Mouse (Mus musculus) liver, embryonic 15.5 days (tissue): Measurements from ENCODE around the gene Cyp11a1. TPM values are rescaled to one million over a fixed set of nuclear protein-coding genes. Genes with fewer than 3 reads are reported as not detected.

Experiments used
- ATAC-seq: fragments of 200-750 bp; cut with Nextera tagmentation; 2 replicates; pipeline ENCODE4 v1.8.0; 2017; ENCODE audit warnings: moderate number of reproducible peaks, mild to moderate bottlenecking, moderate library complexity; ENCODE audit not compliant: insufficient read depth
- H3K27ac ChIP-seq: fragments of 300-500 bp; sonication (generic); replicated peaks from 2 replicates; pipeline ENCODE4 v1.5.1; 2015; ENCODE audit warnings: mild to moderate bottlenecking, inconsistent platforms
- H3K27me3 ChIP-seq: fragments of 300-500 bp; sonication (generic); 2 replicates; pipeline ENCODE4 v1.6.1; 2015; ENCODE audit warnings: mild to moderate bottlenecking, inconsistent platforms
- H3K36me3 ChIP-seq: fragments of 300-500 bp; sonication (generic); replicated peaks from 2 replicates; pipeline ENCODE4 v1.6.1; 2015; ENCODE audit warnings: moderate library complexity, mild to moderate bottlenecking, inconsistent platforms
- H3K4me1 ChIP-seq: fragments of 300-500 bp; sonication (generic); replicated peaks from 2 replicates; pipeline ENCODE4 v1.6.1; 2015; ENCODE audit warnings: inconsistent platforms
- H3K4me2 ChIP-seq: fragments of 300-500 bp; sonication (generic); 2 replicates; pipeline ENCODE4 v1.6.1; 2015; ENCODE audit warnings: moderate library complexity, mild to moderate bottlenecking, inconsistent platforms
- H3K4me3 ChIP-seq: fragments of 300-500 bp; sonication (generic); replicated peaks from 2 replicates; pipeline ENCODE4 v1.5.1; 2015; ENCODE audit warnings: mild to moderate bottlenecking, inconsistent platforms
- H3K9ac ChIP-seq: fragments of 300-500 bp; sonication (generic); 2 replicates; pipeline ENCODE4 v1.6.1; 2015; ENCODE audit warnings: moderate library complexity, mild to moderate bottlenecking, inconsistent platforms
- H3K9me3 ChIP-seq: fragments of 300-500 bp; sonication (generic); replicated peaks from 2 replicates; pipeline ENCODE4 v1.6.1; 2016; ENCODE audit warnings: inconsistent platforms
- WGBS: fragments of 180-500 bp; shearing (Covaris S2); methylation state at CpG from one replicate; pipeline ENCODE4 v1.1.7; 2015; ENCODE audit warnings: mixed read lengths; ENCODE audit not compliant: insufficient replicate concordance; 5-methylcytosine and 5-hydroxymethylcytosine counted together
- polyA plus RNA-seq: library from polyadenylated mRNA; unstranded; fragments of >200 nt; fragmentation: Nextera tagmentation; extraction: Ambion mirVana; gene quantifications from 2 replicates; pipeline ENCODE4 v1.2.1, GENCODE M21; 2015

The Cyp11a1 gene
- polyA plus RNA-seq, 1 experiment from 2014 or later = 1.3 TPM

DNA sequence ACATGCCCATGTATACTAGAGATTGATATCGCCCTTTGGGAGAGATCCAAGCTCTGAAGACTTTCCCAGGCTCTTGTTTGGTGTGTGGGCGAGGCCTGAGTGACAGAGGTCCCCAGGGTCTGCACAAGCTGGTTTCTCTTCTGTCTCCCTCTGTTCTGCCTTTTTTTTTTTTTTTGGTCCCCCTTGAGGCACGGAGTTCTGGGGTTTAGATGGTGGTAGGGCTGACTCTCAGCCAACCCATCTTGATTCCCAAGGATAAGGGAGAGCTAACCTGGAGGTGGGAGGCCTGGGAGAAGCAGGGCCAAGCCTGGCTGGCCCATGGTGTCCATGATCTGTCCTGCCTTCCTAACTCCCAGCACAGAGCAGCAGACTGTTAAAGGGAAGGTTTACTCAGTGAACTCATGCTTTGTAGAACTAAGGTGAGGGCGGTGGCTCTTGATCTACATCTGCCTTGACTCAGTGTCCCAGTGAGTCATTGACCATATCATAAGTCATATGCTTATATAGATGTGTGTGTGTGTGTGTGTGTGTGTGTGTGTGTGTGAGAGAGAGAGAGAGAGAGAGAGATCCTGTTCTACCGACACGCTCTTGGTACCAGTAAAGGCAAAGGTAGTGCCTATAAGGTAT, 32.7 kb upstream of the Cyp11a1 start:
- Histone ChIP-seq H3K9me3 (no peaks in the 10 kb centered on the region), H3K4me1 (0 out of 2 replicates have a peak, but pooled peaks cover 2% of the 10 kb centered on the region), H3K4me2 (no peak overlapping the region), H3K27ac (no peak overlapping the region), H3K4me3 (no peak overlapping the region), H3K36me3 (no peaks in the 10 kb centered on the region), H3K27me3 (no peaks in the 10 kb centered on the region), H3K9ac (no peak overlapping the region)
- WGBS = 59% methylated on average over 6 of the region's 6 CpGs
- no peak for ATAC-seq

DNA sequence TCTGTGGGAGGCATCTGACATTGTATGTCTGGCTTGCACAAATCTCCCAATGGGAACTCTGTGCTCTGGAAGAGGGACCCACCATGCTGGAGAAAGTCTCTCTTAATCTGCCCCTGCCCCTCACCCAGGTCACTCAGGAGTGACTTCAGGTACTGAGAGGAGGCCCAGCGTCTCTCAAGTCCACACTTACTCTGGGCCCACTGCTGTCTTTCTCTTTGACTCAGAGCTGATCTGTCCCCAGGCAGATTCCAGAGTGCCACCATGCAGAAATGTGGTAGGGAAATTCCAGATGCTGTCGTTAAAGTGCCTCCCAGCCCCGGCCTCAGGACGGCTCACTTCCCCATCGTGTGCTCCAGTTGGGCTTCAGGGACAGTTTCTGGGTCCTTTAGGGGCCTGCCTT, 32.0 kb upstream of the Cyp11a1 start:
- no peak for ATAC-seq
- Histone ChIP-seq H3K4me1 (no peaks in the 10 kb centered on the region), H3K4me2 (no peak overlapping the region), H3K27me3 (no peaks in the 10 kb centered on the region), H3K4me3 (no peak overlapping the region), H3K27ac (no peak overlapping the region), H3K36me3 (no peaks in the 10 kb centered on the region), H3K9ac (no peak overlapping the region), H3K9me3 (no peaks in the 10 kb centered on the region)
- 48% methylated on average over 5 of the region's 5 CpGs for WGBS

DNA sequence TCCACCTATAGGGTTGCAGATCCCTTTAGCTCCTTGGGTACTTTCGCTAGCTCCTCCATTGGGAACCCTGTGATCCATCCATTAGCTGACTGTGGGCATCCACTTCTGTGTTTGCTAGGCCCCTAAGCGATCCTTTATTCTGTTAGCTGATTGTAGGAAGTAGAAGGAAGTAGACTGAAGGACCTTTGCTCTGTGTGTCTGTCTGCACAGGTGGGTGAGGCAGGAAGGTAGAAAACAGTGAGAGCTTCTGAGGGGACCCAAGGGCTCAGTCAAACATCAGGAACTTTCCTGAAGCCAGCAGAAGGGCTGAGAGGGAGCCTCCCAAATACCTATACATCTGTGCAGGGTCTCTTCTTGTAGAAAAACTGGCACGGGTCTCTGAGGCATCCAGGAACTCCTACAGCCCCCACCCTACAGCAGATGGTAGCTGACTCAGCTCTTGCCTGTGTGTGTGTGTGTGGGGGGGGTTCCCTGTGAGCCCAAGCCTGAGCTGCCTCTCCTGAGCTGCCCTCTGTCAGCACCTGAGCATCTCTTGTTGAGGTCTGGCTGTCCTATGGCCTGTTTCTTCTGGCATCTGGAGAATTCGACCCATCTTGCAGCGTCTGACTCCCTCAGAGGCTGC, 30.9 kb upstream of the Cyp11a1 start:
- Histone ChIP-seq H3K27me3 (no peaks in the 10 kb centered on the region), H3K4me3 (no peak overlapping the region), H3K36me3 (no peaks in the 10 kb centered on the region), H3K4me1 (no peaks in the 10 kb centered on the region), H3K27ac (no peak overlapping the region), H3K9ac (no peak overlapping the region), H3K9me3 (no peaks in the 10 kb centered on the region), H3K4me2 (no peak overlapping the region)
- no peak for ATAC-seq
- 55% methylated on average over 5 of the region's 5 CpGs for WGBS

DNA sequence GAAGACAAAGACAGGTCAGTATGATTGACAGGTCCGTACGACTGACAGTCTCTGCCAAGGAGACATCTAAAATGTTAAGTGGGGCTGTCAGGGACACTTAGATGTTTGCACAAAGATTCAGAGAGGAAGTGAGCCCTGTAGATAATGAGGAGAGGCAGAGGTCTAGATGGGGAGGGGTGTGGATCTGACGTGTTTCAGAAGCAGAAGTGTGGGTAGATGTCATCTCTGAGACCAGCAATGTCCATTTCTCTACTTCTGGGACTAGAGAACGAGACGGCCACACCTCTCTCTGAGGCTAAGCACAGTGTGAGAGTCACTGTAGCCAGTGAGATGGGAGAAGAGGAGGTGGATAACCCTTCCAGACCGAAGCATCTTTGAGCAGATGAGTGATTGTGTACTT, 28.2 kb upstream of the Cyp11a1 start:
- WGBS = 26% methylated on average over 6 of the region's 6 CpGs

DNA sequence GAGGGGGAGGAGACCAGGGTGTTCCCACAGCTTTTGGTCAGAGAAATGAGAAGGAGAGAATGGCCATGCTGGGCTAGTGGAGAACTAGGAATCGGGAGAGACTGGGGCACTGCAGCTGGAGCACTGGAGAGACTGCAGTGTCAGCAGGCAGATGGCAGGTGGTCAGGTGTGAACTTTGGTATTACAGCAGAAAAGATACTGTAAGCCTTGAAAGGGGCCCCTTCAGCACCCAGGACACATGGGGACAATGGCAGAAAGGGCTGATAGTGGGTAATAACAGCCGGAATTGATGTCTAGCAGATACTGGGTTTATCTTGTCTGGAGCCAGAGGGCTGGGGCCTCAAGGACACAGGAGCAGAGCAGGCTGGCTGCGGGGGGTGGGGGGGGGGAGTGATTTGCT, 27.4 kb upstream of the Cyp11a1 start:
- Histone ChIP-seq H3K36me3 (no peaks in the 10 kb centered on the region), H3K9ac (no peak overlapping the region), H3K4me1 (no peaks in the 10 kb centered on the region), H3K9me3 (no peaks in the 10 kb centered on the region), H3K4me2 (no peak overlapping the region), H3K27ac (no peak overlapping the region), H3K27me3 (no peaks in the 10 kb centered on the region), H3K4me3 (no peak overlapping the region)
- 28% methylated on average over 3 of the region's 3 CpGs for WGBS
- no peak for ATAC-seq

More for the DNA sequence above, 28.2 kb upstream of the Cyp11a1 start:
- H3K36me3 ChIP-seq = no peaks in the 10 kb centered on the region
- no peak overlapping the region for H3K9ac ChIP-seq
- no peaks in the 10 kb centered on the region for H3K9me3 ChIP-seq
- H3K4me3 ChIP-seq = no peak overlapping the region
- no peak overlapping the region for H3K4me2 ChIP-seq
- H3K27ac ChIP-seq = no peak overlapping the region
- no peaks in the 10 kb centered on the region for H3K4me1 ChIP-seq
- no peaks in the 10 kb centered on the region for H3K27me3 ChIP-seq
- ATAC-seq = no peak

DNA sequence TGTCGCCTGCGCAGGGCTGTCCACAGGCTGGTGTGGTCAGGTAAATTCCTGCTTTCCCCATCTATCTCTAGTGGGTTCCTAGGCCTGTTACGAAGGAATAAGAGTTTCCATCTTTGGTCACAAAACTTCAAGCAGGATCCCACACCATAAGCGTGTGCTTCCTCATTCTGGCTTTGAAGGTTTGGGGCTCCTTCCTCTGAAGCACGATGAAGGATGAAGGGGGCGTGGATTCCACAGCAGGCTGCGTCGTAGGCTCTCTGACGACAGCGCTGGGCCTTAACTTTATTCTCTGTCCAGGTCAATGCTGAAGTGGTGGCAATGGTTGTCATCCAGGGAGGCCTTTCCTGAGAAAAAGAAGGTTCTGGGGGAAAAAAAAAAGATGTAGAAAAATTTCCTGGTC, 25.6 kb upstream of the Cyp11a1 start:
- Histone ChIP-seq H3K9me3 (no peaks in the 10 kb centered on the region), H3K27me3 (no peaks in the 10 kb centered on the region), H3K4me1 (no peaks in the 10 kb centered on the region), H3K4me2 (no peak overlapping the region), H3K4me3 (no peak overlapping the region), H3K9ac (no peak overlapping the region), H3K27ac (no peak overlapping the region), H3K36me3 (no peaks in the 10 kb centered on the region)
- WGBS = 33% methylated on average over 10 of the region's 10 CpGs
- ATAC-seq = no peak

DNA sequence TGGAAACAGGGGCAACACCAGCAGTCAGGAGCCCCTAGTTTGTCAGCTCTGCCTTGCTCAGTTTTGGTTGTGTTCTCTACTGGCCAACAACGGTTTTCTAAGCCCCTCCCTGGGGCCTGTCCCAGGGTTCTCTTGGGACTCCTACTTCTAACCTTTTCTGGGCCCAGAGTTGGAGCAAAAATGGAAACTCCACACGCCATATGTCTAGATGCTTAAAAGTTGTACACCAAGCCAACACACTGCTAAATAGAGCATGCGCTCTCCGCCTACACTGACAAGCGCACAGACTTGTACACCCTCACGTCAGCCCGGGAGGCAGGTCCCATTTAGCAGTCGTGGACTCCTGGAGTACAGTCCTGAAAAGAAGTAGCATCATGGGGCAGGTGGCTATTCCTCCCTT, 20.9 kb upstream of the Cyp11a1 start:
- 74% methylated on average over 8 of the region's 8 CpGs for WGBS
- H3K27me3 ChIP-seq = peaks cover 4% of the 10 kb centered on the region; the same call in 1 of the 2 replicates
- no peak overlapping the region for H3K4me2 ChIP-seq
- H3K27ac ChIP-seq = no peak overlapping the region
- H3K9me3 ChIP-seq = no peaks in the 10 kb centered on the region
- H3K4me1 ChIP-seq = no peaks in the 10 kb centered on the region
- no peak overlapping the region for H3K4me3 ChIP-seq
- no peaks in the 10 kb centered on the region for H3K36me3 ChIP-seq
- no peak overlapping the region for H3K9ac ChIP-seq
- ATAC-seq = no peak

DNA sequence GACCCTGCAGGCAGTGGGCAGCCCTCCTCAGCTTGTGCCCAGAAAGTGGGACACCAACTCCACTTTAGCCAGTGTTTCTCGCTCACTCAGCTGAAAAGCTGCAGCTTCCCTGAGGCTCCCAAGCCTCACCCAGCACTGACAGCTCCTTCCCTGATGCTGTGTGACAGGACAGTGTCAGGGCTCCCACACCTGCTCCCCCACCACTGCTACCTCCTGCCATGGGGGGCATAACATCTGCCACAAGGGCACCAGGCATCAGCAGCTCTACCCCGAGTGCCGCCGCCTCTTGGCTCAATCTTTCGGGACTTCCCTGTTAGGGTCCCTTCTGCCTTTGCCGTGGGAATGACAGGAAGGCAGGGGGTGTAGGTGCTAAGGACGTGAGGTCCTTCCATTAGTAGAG, 19.9 kb upstream of the Cyp11a1 start:
- H3K27me3 ChIP-seq = peaks cover 4% of the 10 kb centered on the region; the same call in 1 of the 2 replicates
- WGBS = 57% methylated on average over 7 of the region's 7 CpGs
- no peak overlapping the region for H3K4me2 ChIP-seq
- no peak overlapping the region for H3K9ac ChIP-seq
- H3K9me3 ChIP-seq = no peaks in the 10 kb centered on the region
- H3K27ac ChIP-seq = no peak overlapping the region
- H3K4me1 ChIP-seq = no peaks in the 10 kb centered on the region
- no peak for ATAC-seq
- no peak overlapping the region for H3K4me3 ChIP-seq
- H3K36me3 ChIP-seq = no peaks in the 10 kb centered on the region

DNA sequence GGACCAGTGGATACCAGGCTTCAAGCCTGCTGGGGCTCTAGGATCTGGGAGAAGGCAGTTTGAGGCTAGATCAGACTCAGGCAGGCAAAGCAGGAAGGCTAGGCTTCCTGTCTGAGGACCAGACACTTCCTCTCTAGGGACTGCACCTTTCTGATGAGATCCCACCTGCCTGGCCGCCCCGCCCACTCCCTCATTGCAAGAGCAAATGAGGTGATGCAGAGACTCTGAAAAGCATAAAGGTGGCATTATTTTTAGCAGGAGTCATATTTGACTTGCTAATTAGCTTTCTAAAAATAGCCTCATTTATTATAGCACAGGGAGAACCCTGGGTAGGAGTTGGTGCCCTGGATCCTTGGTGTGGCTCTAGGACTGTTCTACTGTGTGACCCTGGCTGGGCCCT, 18.1 kb upstream of the Cyp11a1 start:
- peaks cover 4% of the 10 kb centered on the region; the same call in 1 of the 2 replicates for H3K27me3 ChIP-seq
- no peak overlapping the region for H3K4me3 ChIP-seq
- H3K36me3 ChIP-seq = no peaks in the 10 kb centered on the region
- ATAC-seq = no peak
- no peak overlapping the region for H3K4me2 ChIP-seq
- H3K9ac ChIP-seq = no peak overlapping the region
- no peaks in the 10 kb centered on the region for H3K4me1 ChIP-seq
- H3K9me3 ChIP-seq = no peaks in the 10 kb centered on the region
- H3K27ac ChIP-seq = no peak overlapping the region
- WGBS = 38% methylated on average over 2 of the region's 2 CpGs

DNA sequence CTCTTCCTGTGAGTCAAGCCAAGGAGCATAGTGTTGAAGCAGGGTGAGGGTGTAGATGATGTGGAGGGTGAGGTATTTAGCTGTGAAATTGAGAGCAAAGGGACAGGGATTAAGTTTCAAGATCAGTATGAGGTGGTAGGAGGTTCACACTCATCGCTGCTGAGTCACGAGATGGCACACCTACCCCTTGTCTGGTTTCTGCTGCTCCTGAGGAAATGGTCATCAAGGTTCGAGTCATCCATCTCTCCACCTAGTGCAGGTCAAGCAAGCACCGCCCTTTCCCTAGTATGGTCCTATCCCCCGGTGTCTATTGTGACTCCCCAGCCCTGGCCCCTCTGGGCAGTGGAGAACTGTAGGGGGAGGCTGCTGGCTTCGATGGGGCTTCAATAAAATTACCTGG, 16.9 kb upstream of the Cyp11a1 start:
- no peak overlapping the region for H3K4me3 ChIP-seq
- H3K36me3 ChIP-seq = no peaks in the 10 kb centered on the region
- no peak overlapping the region for H3K4me2 ChIP-seq
- H3K27me3 ChIP-seq = peaks cover 5% of the 10 kb centered on the region; the same call in 1 of the 2 replicates
- no peaks in the 10 kb centered on the region for H3K4me1 ChIP-seq
- ATAC-seq = no peak
- H3K9ac ChIP-seq = no peak overlapping the region
- H3K27ac ChIP-seq = no peak overlapping the region
- WGBS = 61% methylated on average over 6 of the region's 6 CpGs
- H3K9me3 ChIP-seq = no peaks in the 10 kb centered on the region

DNA sequence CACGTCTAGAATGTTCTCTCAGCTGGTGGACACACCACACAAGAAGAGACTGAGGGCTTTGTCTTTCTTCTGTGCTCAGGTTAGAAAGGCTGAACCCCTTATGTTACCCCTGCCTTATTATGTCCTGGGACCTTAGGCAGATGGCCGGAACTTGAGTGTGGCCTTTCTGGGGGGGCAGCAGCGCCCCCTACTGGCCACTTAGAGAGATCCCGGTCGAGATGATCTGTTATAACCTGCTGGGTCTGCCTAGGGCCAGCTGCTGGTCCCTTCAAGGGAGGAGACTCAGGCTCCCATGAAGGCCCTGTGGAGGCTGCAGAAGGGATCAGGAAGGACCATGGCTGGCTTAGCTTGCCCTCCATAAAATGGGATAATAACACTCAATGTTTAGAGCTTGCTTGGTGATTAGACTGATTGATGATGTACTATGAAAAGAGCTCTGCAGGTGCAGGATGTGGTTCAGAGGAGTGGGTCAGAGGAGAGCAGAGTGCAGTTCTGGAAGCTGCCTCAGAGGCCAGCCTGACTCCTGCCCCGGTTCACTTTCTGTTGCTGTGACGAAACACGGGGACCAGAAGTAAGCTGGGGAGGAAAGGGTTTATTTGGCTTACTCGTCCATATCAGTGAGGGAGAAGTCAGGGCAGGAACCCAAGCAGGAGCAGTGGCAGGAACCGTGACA, 15.6 kb upstream of the Cyp11a1 start:
- ATAC-seq = no peak
- H3K36me3 ChIP-seq = no peaks in the 10 kb centered on the region
- H3K27ac ChIP-seq = no peak overlapping the region
- H3K4me1 ChIP-seq = no peaks in the 10 kb centered on the region
- H3K9me3 ChIP-seq = no peaks in the 10 kb centered on the region
- H3K27me3 ChIP-seq = peaks cover 9% of the 10 kb centered on the region; the same call in 1 of the 2 replicates
- H3K9ac ChIP-seq = no peak overlapping the region
- no peak overlapping the region for H3K4me3 ChIP-seq
- 27% methylated on average over 10 of the region's 10 CpGs for WGBS
- H3K4me2 ChIP-seq = no peak overlapping the region
